Mouse (Mus musculus) layer of hippocampus, postnatal 25 days (tissue): ENCODE measurements around the gene Mllt11. TPM values are rescaled to one million over a fixed set of nuclear protein-coding genes. Genes with fewer than 3 reads are reported as not detected.

ENCODE experiments used
- DNase-seq, 2 experiments: peaks; one replicate each; pipeline ENCODE4 v3.0.0; 2022; ENCODE audit warnings: mixed read lengths in 2 of 2, low spot score in 1 of 2; ENCODE audit errors: extremely low spot score in 1 of 2
- total RNA-seq, 2 experiments: library from RNA; stranded (reverse); gene quantifications; 2 replicates each; pipeline ENCODE4 v1.2.3; 2021

Gene Mllt11
- 100 to 1,000 TPM; 350 to 366 TPM for total RNA-seq

- DNase-seq: no peak
These were observed at the start of gene Mllt11 for GRCm38 (mm10) chr3:95231298-95232221. Gene Mllt11, minus strand, starts transcription at chr3:95232171.

GRCm38 (mm10) chr3:95281216-95282126, 49.5 kb upstream of the Mllt11 start, which contains the start of the genes Mindy1 and Prune1:
Gene Mindy1, plus strand, starts transcription at chr3:95281345.
Gene Prune1, minus strand, starts transcription at chr3:95282076.
- peak; percentile 97 for DNase-seq

DNA sequence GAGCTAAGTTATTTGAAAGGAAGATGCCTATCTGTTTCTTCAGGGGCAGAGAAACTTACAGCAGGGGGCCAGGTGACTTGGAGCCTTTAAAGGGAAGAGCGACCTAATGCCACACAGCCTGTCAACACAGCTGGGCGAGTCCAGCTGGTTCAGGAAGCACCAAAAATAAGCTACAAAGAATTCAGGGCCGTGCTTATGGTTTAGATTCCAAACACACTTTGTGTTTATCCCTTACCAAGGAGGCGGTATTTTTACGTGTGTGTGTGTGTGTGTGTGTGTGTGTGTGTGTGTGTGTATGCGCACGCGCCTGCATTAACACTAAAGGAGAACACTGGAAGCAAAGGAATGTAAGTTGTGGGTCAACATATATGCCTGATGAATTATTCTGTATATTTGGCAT, 48.8 kb upstream of the Mllt11 start:
- peak in 1 of 2 experiments; percentile 13 for DNase-seq

- DNase-seq: no peak
These were observed 45.2 kb upstream of the Mllt11 start for GRCm38 (mm10) chr3:95277149-95277551.

GRCm38 (mm10) chr3:95276428-95276934, 44.5 kb upstream of the Mllt11 start:
- no peak for DNase-seq

DNA sequence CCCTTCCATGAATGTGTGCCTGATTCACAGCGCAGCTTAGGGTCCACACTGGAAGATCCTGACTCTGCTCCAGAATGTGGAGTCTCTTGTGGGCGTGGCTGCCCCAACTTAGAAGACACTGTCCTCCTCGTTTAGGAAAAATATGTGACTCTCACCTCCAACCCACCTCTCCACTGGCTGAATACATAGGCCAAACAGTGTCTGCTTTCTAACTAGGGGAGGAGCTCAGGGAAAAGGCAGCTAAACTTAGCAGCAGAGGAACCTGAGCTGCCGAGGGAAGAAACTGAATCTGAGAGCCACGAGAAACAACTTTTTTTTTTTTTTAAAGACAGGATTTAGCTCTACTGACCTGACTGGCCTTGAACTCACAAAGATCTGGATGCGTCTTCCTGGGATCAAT, 43.2 kb upstream of the Mllt11 start:
- no peak for DNase-seq

GRCm38 (mm10) chr3:95274453-95274852, 42.5 kb upstream of the Mllt11 start:
- no peak for DNase-seq

- DNase-seq: no peak
These were observed 41.5 kb upstream of the Mllt11 start for GRCm38 (mm10) chr3:95273471-95273870.

GRCm38 (mm10) chr3:95270766-95271364, 38.9 kb upstream of the Mllt11 start:
- no peak for DNase-seq

GRCm38 (mm10) chr3:95269789-95270188, 37.8 kb upstream of the Mllt11 start:
- no peak for DNase-seq

GRCm38 (mm10) chr3:95267855-95268254, 35.9 kb upstream of the Mllt11 start:
- no peak for DNase-seq

- no peak for DNase-seq
These were observed 34.1 kb upstream of the Mllt11 start for GRCm38 (mm10) chr3:95266052-95266451.

DNA sequence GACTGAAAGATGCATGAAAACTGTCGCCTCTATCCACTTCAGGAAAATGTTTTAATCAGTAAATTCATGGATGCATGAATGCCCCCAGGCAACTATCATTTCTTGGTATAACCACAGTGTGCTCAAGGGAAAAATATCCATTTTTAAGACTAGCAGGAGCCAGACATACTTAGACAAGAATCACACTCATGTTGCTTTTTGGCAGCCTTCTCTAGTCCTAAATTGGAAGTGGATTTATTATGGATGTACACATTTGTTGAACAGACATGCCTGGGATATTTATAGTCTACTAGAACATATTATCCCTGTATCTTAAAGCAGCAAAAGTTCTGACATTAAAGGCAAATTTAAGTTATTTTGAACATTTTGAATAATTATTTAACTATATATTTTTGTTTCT, 32.8 kb upstream of the Mllt11 start:
- no peak for DNase-seq

GRCm38 (mm10) chr3:95263089-95263739, 31.2 kb upstream of the Mllt11 start:
- peak in 1 of 2 experiments; percentile 64 for DNase-seq

- DNase-seq: no peak
These were observed 30.0 kb upstream of the Mllt11 start for GRCm38 (mm10) chr3:95261975-95262374.

DNA sequence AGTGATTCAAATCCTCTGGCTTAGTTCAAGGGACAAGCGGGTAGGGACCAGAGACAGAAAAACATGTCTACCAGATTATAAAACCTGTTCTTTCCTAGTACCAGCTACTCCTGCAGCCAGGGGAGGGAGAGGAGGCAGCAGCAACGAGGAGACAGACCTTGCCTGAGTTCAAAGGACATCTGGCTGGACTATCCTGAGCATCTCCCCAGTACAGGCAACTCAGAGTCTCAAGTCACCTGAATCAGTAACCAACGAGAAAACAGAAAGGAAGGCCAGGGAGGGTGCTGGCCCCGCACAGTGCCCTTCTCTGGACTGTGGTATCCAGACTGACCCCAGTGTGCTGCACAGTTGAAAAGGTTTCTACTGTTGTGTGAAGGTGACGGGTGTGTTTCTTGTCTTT, 25.0 kb upstream of the Mllt11 start:
- no peak for DNase-seq

DNA sequence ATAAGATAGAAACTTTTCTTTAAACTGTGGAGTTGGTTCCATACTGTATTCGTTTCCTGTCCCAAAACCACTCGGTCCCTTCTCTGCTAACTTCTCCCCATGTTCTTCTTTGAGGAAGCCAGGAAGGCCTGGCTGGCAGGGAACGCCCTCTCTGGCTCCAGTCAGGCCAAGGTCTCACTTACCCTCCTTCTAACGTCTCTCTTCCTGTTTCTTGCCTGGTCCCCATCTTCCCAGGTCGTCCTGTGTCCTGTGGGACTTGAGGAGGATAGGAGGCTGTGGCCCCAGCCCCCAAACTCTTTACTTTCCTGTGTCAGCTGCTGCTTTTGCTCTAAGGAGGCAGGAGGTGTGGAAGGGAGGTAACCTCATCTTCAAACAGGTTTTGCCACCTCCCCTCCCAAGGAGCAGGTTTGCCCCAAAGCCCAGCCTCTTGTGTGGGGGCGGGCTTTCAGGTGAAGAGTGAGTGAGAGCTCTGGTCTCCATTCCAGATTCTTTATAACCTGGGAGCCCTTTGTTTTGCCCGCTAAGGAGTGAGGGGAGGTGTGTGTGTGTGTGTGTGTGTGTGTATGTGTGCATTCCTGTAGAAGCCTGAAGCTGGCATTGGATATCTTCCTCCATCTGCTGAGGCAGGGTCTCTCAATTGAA, 18.9 kb upstream of the Mllt11 start, which contains the start of gene Bnipl:
Bnipl (minus strand) TSS at position 411 of the 642 bp plus-strand sequence.
- no peak for DNase-seq

GRCm38 (mm10) chr3:95250361-95250760, 18.4 kb upstream of the Mllt11 start:
- no peak for DNase-seq

GRCm38 (mm10) chr3:95247660-95248336, 15.8 kb upstream of the Mllt11 start:
- DNase-seq: no peak
